Mouse (Mus musculus): ENCODE measurements around the gene Maml3.
A peak's percentile ranks its signal among the peaks of the same experiment; 100 is the strongest.

The Maml3 gene

GRCm38 (mm10) chr3:51861631-51862030 is 243.2 kb downstream of the Maml3 start:
- DNase-seq: no peak

- DNase-seq: no peak
These were observed 244.4 kb downstream of the Maml3 start for GRCm38 (mm10) chr3:51860458-51860857.

DNA sequence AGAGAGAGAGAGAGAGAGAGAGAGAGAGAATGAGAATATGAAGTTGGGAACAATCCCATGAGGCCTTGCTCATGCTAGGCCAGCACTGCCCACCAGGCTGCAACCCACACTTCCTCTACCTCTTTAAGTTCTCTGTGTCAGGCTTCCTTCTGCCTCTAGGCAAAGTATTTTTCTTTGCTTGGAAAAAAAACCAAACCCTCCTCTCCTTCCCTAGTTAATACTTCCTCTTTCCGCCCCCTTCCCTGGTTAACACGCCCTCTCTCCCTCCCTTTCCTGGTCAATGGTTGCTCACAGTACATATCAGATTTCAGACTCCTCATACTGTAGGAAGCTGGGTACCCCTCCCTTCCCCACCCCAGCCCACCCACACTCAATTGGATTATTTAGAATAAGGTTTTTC is 245.7 kb downstream of the Maml3 start:
- DNase-seq: no peak

DNA sequence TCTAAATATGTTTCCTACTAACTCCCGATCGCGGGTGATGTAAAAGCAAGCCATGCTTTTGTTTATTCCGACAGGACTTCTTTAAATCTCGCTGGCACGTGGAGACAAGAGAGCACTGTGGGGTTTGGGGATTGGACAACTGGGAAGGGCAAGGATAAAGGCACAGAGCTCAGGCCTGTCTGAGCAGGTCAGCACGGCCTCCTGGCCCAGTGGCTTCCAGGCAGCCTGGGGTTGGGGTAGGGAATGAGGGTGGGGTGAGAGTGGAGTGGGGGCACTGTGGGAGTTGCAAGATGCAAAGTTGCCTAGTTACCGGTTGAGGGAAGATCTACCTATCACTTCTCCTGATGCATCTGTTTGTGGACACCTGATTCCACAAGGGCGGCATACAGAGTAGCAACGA is 250.7 kb downstream of the Maml3 start:
- no peak for DNase-seq

DNA sequence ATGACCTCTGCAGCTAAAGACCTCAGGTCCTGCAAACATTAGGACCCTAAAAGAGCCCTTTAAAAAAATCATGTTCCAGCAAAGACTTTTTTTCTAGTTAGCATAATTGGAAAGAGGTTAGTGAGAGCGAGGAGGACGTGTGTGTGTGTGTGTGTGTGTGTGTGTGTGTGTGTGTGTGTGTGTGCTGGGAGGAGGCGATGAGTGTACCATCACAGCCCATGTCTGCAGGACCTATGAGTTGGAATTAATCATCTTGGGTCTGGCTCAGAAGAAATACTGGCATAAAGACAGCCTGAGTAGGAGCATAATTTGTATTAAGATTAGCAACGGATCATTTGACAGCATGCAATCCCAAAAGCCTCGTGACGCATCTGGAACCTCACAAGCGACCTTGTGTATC is 251.3 kb downstream of the Maml3 start:
- peak in 1 of 2 experiments; percentile 33 for DNase-seq

DNA sequence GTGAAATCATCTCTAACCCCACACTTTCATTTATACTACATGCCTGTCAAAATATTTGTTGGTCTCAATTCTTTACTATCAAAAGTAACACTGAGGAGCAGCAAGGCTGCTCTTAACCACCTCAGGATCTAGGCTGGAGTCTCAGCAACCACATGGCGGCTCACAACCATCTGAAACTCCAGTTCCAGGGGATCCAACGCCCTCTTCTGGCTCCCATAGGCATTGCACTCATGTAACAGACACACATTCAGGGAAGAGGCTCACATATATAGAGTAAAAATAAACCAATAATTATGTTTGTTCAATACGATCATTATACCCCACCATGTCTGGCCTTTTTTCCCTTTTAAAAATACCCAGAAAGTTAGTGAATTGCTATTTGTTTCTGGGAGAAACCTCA is 252.2 kb downstream of the Maml3 start:
- DNase-seq: no peak

DNA sequence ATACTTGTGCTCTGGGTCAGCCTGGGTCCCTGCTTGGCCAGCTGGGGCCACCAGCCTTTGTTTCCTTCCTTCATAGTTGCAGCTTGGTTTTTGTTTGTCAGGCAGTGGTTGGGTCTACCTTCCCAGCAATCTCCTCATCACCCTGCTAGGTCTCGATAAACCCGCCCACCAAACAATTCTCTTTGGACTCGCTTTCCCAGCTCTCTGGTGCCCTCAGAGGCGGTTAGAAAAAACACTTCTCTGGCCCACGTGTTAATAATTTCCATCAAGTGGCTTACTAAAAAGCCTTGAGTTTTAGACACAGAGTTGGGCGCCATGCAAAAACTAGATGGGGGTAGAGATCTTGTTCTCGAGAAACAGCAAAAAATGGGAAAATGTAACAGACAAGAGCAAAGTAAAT is 253.3 kb downstream of the Maml3 start:
- DNase-seq: no peak

- DNase-seq: no peak
These were observed 255.4 kb downstream of the Maml3 start for GRCm38 (mm10) chr3:51849462-51849861.

DNA sequence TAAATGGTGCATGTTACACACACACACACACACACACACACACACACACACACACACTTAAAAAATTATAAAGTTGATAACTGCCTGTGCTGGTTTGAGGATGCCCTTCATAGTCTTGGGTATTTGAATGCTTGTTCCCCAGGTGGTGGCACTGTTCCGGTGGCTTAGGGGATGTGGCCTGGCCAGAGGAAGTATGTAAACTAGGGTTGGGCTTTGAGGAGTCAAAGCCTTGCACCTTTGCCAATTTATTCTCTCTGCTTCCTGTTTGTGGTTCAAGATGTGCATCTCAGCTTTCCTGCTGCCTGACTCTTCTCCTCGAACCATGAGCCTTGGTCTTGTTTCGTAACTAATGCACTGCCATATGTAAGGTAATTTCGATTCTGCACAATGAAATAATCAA is 257.6 kb downstream of the Maml3 start:
- no peak for DNase-seq

DNA sequence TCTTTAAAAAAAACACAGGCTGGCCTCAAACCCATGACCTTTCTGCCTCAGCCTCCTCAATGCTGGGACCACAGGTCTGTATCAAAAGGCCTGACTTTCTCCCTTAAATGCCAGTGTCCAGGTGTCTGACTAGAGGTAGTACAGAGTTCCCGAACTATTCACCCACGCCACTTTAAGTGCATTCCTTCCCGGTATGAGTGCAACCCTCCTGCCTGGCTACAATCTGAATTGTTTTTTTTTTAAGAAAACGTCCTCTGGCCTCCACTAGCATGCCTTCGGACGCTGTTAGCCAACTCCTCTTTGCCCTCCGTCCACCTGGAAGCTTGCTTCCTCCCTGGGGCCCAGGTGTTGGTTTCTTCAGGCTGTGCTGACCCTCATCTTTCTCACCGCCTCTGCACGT is 260.6 kb downstream of the Maml3 start:
- no peak for DNase-seq

DNA sequence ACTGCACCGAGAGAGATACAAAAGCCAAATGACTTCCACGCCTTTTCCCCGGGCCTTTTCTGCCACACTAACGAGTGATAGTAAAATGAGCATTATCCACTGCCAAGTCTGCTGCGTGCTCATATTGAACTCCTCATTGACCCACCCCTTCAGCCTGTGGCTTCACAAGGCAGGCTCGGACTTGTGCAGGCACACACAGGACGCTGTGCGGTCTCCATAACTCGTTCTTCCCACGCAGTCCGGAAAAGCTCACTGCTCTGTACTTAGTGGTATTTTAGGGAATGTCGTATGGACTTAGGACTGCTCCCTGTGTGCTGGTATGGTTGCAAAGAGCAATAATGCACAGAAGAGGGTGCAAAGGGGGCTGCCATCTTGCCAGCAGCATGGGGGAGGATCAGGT is 262.7 kb downstream of the Maml3 start:
- no peak for DNase-seq

GRCm38 (mm10) chr3:51841598-51841997 is 263.3 kb downstream of the Maml3 start:
- no peak for DNase-seq

- no peak for DNase-seq
These were observed 263.7 kb downstream of the Maml3 start for GRCm38 (mm10) chr3:51841177-51841576.

DNA sequence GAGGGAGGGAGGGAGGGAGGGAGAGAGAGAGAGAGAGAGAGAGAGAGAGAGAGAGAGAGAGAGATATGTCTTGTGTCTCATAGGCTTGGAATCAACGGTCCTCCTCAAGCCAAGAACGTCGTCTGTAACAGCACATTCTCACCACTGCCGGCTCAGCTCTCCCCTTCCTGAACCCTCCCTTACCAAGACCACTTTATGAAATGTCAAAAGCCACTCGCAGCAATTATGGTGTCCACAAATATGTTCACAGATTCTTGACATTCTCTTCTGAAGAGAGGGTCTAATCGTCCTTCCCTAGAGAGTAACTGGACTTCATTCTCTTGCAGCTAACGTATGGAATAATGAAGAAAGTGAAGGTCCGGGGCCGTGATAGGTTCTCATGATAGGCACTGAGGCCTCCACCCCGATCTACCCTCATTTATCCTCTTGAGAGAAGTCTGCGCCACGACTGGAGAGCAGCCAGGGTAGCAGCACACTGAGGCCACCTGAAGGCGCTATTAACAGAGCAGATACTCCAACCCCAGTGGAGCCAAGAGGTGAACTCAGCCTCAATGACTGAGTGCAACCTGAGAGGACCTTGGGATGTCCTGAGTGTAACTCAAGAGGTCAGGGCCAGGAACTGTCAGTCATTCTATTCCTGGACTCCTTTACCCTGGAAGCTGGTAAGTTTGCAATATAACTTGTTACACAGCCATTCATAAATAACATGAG is 264.6 kb downstream of the Maml3 start:
- DNase-seq: no peak

- DNase-seq: no peak
These were observed 265.5 kb downstream of the Maml3 start for GRCm38 (mm10) chr3:51839353-51839715.

GRCm38 (mm10) chr3:51838696-51839352 is 266.1 kb downstream of the Maml3 start:
- DNase-seq: no peak

DNA sequence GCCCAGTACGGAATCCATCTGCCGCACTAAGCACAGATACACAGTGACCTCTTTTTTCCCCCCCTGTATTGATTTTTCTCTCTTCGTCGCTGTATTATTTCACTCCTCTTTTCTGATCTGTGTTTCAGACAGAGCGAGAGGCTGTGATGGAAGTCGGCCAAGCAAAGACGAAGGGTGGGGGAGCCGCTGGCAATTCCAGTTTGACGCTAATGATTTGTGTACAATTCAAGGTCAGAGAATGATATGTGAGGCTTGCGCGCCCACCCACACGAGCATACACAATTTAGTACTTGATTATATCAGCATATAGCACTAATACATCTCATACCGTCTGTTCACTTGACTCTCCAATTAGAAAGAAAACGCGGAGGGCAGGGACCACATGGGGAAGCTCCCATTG is 271.9 kb downstream of the Maml3 start:
- DNase-seq: peak; percentile 68 to 69

DNA sequence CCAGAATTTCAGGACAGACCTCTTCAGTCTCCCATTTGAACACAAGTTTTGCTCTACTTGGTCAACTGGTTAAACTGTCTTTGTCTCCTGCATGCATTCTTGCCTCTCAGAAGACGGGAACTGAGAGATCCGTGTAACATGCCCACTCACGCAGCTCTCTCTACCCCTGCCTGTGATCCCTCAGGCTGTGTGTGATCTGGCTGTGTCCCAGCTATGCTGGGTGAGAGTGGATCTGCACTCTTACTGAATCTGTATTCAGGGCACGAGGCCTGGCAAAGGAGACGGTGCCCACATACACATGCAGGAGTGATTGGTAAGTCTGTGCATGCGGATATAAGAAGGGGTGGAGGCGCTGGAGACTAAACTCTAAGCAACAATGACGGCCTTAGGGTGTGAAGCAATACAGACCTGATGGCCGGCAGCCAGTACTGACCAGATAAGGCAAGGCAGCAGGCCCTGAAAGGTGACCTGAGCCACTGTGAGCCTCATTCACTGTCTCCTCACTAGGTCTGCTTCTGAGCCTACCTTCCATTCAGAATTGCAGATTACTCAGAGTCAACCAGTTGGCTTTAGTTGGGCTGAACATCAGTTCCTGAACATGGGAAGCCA is 274.0 kb downstream of the Maml3 start:
- DNase-seq: peak in 1 of 2 experiments; percentile 49

- no peak for DNase-seq
These were observed 279.3 kb downstream of the Maml3 start for GRCm38 (mm10) chr3:51825530-51825929.

GRCm38 (mm10) chr3:51824506-51824905 is 280.4 kb downstream of the Maml3 start:
- DNase-seq: peak; percentile 74 to 82

DNA sequence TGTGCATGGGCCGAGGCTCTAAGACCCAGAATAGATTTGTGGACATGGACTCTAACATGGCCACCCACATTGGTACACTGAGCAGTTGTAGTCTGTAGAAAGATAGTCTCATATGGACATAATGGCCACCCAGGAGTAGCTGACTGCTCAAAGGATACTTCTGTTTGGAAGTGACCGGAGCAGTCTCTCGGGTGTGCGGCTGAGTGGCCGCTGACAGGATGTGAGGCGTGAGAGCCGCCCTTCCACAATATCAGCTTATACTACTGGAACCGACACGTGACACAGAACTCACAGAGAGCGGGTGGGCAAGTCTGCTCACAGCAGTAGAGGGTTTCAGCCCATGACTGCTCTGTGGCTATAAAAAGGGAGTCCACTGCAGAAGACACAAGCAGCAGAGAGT is 283.3 kb downstream of the Maml3 start:
- no peak for DNase-seq

DNA sequence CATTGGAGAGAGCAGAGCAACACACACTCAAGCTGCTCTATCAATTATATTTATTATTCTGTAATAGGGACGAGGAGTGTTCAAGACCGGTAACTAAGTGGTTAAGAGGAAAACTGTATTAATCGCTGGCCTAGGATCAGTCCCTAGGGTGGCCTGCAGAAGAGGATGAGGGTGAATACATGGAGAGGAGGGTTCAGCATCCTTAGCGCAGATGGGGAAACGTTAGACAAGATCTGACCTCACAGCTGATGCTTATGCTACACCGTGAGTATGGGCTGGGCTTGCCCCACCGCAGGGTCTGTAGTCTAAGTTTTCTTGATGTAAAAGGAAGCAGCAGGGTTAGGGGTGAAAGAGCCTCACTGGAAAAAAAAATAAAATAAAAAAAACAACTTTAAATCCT is 285.8 kb downstream of the Maml3 start:
- DNase-seq: no peak

DNA sequence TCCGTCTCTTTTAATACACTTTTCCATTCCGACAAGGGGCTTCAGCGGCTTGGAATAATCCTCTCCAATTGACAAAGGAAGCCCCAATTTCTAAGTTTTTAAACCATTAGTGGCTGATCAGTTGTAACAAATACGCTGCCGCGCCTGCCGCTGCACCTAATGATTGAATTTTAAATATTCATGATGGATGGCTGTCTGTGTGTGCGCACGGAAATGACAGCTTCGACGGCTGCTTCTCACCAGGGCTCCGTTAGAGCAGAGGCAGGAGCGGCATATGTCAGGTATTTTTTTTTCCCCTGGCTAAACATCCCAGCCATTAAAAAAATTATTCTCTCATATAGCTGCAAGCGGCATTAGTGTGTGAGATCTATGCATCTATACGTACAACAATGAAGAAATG is 287.0 kb downstream of the Maml3 start:
- DNase-seq: no peak

GRCm38 (mm10) chr3:51817329-51817728 is 287.5 kb downstream of the Maml3 start:
- no peak for DNase-seq

Measured in cerebellum, postnatal 10 days (tissue).